Mouse (Mus musculus) lung, embryonic 14.5 days (tissue): Measurements from ENCODE around the gene Cyp4b1. TPM values are rescaled to one million over a fixed set of nuclear protein-coding genes. Genes with fewer than 3 reads are reported as not detected.

Experiments used
- ATAC-seq: fragments of 200-750 bp; cut with Nextera tagmentation; 2 replicates; pipeline ENCODE4 v1.8.0; 2017; ENCODE audit warnings: mild to moderate bottlenecking, moderate TSS enrichment, moderate library complexity; ENCODE audit not compliant: insufficient read depth
- DNase-seq: peaks from one replicate; pipeline ENCODE4 v3.0.0-alpha.2; 2015
- H3K27ac ChIP-seq: fragments of 300-500 bp; sonication (generic); 2 replicates; pipeline ENCODE4 v1.5.1; 2014; ENCODE audit warnings: low read depth, mild to moderate bottlenecking, moderate library complexity
- H3K27me3 ChIP-seq: fragments of 300-500 bp; sonication (generic); 2 replicates; pipeline ENCODE4 v1.6.1; 2014; ENCODE audit warnings: low read length, control low read depth; ENCODE audit not compliant: insufficient read depth
- H3K36me3 ChIP-seq: fragments of 300-500 bp; sonication (generic); 2 replicates; pipeline ENCODE4 v1.6.1; 2014; ENCODE audit warnings: control low read depth; ENCODE audit not compliant: insufficient read depth
- H3K4me1 ChIP-seq: fragments of 300-500 bp; sonication (generic); 2 replicates; pipeline ENCODE4 v1.6.1; 2014; ENCODE audit warnings: antibody characterized with exemption, control low read depth; ENCODE audit not compliant: insufficient read depth
- H3K4me2 ChIP-seq: fragments of 300-500 bp; sonication (generic); 2 replicates; pipeline ENCODE4 v1.6.1; 2014; ENCODE audit warnings: mild to moderate bottlenecking
- H3K4me3 ChIP-seq: fragments of 300-500 bp; sonication (generic); 2 replicates; pipeline ENCODE4 v1.5.1; 2014; ENCODE audit warnings: low read depth, low read length
- H3K9ac ChIP-seq: fragments of 300-500 bp; sonication (generic); 2 replicates; pipeline ENCODE4 v1.6.1; 2014
- H3K9me3 ChIP-seq: fragments of 300-500 bp; sonication (generic); 2 replicates; pipeline ENCODE4 v1.6.1; 2016; ENCODE audit warnings: low read depth, low read length, control low read depth
- CTCF ChIP-seq: IDR thresholded peaks from 2 replicates; pipeline ENCODE4 v1.5.1; 2016; ENCODE audit warnings: antibody characterized with exemption, low read depth
- WGBS: fragments of 180-500 bp; shearing (Covaris S2); extraction: QIAGEN DNeasy Blood & Tissue Kit; methylation state at CpG from one replicate; pipeline ENCODE4 v1.1.7; 2014; 5-methylcytosine and 5-hydroxymethylcytosine counted together
- polyA plus RNA-seq: library from polyadenylated mRNA; unstranded; fragments of >200 nt; fragmentation: Nextera tagmentation; extraction: Ambion mirVana; gene quantifications from 2 replicates; pipeline ENCODE4 v1.2.1, GENCODE M21; 2014

Cyp4b1 gene
- polyA plus RNA-seq, 1 experiment from 2014 or later = 7.6 TPM

DNA sequence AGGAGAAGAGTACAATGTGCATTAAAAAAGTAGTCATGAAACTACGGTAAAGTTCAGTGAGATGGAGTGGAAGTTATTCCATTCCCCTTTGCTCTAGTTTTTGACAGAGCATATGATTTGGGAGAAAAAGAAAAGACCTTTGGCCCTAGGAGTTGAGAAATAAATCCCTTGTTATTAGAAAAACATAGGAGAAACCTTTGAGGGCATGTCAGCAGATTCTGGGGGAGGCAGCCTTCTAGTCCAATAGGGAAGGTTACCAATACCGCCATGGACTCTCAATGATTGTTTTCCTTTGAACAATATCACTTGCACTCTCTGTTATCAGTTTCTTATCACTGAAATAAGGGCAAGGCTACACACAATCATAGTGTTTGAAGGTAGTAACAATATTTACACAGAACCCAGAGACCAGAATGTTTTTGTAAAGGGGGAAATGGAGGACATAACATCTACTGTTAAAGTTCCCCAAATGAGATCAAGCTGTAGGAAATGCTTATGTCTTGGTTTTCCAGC is 50.6 kb downstream of the Cyp4b1 start:
- Histone ChIP-seq H3K27me3 (no peaks in the 10 kb centered on the region), H3K4me2 (no peak overlapping the region), H3K4me1 (no peaks in the 10 kb centered on the region), H3K36me3 (no peaks in the 10 kb centered on the region), H3K9ac (no peak overlapping the region), H3K9me3 (no peaks in the 10 kb centered on the region), H3K27ac (no peak overlapping the region), H3K4me3 (no peak overlapping the region)
- 59% methylated on average over 2 of the region's 2 CpGs for WGBS
- no peak for DNase-seq
- TF ChIP-seq CTCF = no peak
- no peak for ATAC-seq

- ATAC-seq = no peak
- no peak overlapping the region for H3K4me2 ChIP-seq
Measured at GRCm38 (mm10) chr4:115596357-115596756, 51.2 kb downstream of the Cyp4b1 start.

DNA sequence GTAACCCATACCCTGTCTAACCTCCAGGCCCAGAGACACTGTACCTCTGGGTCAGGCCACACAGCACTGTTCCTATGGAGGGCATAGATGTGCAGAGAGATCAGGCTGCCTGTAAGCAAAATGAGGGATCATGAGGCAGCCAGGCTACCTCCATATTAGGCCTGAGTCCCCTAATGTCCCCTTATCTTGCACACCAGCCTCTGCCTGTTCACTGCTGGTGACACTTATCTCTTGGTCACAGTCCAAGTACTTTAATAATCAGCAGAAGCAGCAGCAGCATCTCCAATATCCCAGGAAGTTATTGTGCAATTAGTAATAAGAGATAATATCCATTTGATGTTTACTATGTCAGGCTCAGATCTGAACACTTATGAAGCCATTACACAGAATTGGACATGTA is 64.5 kb downstream of the Cyp4b1 start:
- H3K9ac ChIP-seq = no peak overlapping the region
- no peak overlapping the region for H3K4me2 ChIP-seq
- no peak overlapping the region for H3K27ac ChIP-seq
- H3K4me1 ChIP-seq = no peaks in the 10 kb centered on the region
- H3K4me3 ChIP-seq = no peak overlapping the region
- H3K27me3 ChIP-seq = no peaks in the 10 kb centered on the region
- DNase-seq = no peak
- ATAC-seq = no peak
- no peaks in the 10 kb centered on the region for H3K36me3 ChIP-seq
- H3K9me3 ChIP-seq = no peaks in the 10 kb centered on the region
- TF ChIP-seq CTCF = no peak

More at GRCm38 (mm10) chr4:115596357-115596756, 51.2 kb downstream of the Cyp4b1 start:
- WGBS = 85% methylated on average over 1 of the region's 1 CpGs
- Histone ChIP-seq H3K27ac (no peak overlapping the region), H3K9me3 (no peaks in the 10 kb centered on the region), H3K9ac (no peak overlapping the region), H3K4me1 (no peaks in the 10 kb centered on the region), H3K27me3 (no peaks in the 10 kb centered on the region), H3K36me3 (no peaks in the 10 kb centered on the region), H3K4me3 (no peak overlapping the region)
- no peak for DNase-seq
- no peak for TF ChIP-seq CTCF

- ATAC-seq (peak; percentile 74; the same call in 1 of the 2 replicates), DNase-seq (peak; percentile 38)
Measured at GRCm38 (mm10) chr4:115575776-115576175, 71.7 kb downstream of the Cyp4b1 start.

GRCm38 (mm10) chr4:115575255-115575654 is 72.3 kb downstream of the Cyp4b1 start:
- Histone ChIP-seq H3K4me2 (no peak overlapping the region), H3K36me3 (no peaks in the 10 kb centered on the region), H3K4me3 (no peak overlapping the region), H3K9me3 (no peaks in the 10 kb centered on the region), H3K27me3 (no peaks in the 10 kb centered on the region), H3K27ac (no peak overlapping the region), H3K9ac (no peak overlapping the region), H3K4me1 (no peaks in the 10 kb centered on the region)
- DNase-seq (no peak), ATAC-seq (no peak)
- WGBS = 73% methylated on average over 3 of the region's 3 CpGs
- no peak for TF ChIP-seq CTCF

More at GRCm38 (mm10) chr4:115575776-115576175, 71.7 kb downstream of the Cyp4b1 start:
- H3K4me1 ChIP-seq = no peaks in the 10 kb centered on the region
- H3K9me3 ChIP-seq = no peaks in the 10 kb centered on the region
- no peak overlapping the region for H3K9ac ChIP-seq
- H3K4me2 ChIP-seq = no peak overlapping the region
- no peak overlapping the region for H3K27ac ChIP-seq
- H3K27me3 ChIP-seq = no peaks in the 10 kb centered on the region
- WGBS = 50% methylated on average over 2 of the region's 2 CpGs
- no peak overlapping the region for H3K4me3 ChIP-seq
- H3K36me3 ChIP-seq = no peaks in the 10 kb centered on the region
- TF ChIP-seq CTCF = no peak

Other genes starting within 250 kb of the Cyp4b1 start
- gene Cyp4a12b, start 236.1 kb downstream of the Cyp4b1 start, polyA plus RNA-seq = not detected in 2 replicates
- not detected in 2 replicates for gene Cyp4a30b, start 195.1 kb downstream of the Cyp4b1 start, polyA plus RNA-seq
- gene Cyp4a14, start 151.6 kb downstream of the Cyp4b1 start, polyA plus RNA-seq = not detected in 2 replicates
- gene Cyp4a10, start 129.5 kb downstream of the Cyp4b1 start, polyA plus RNA-seq = not detected in 2 replicates
- not detected in 2 replicates for gene Cyp4a31, start 84.1 kb downstream of the Cyp4b1 start, polyA plus RNA-seq
- not detected in 2 replicates for gene Cyp4a32, start 46.8 kb downstream of the Cyp4b1 start, polyA plus RNA-seq
- 48.8 and 53.7 TPM in 2 replicates for gene Efcab14, start 90.0 kb upstream of the Cyp4b1 start, polyA plus RNA-seq
- gene Tex38, start 133.3 kb upstream of the Cyp4b1 start, polyA plus RNA-seq = not detected in 2 replicates
- gene Atpaf1, start 137.1 kb upstream of the Cyp4b1 start, polyA plus RNA-seq = 55.6 and 61.4 TPM in 2 replicates
- 9.6 and 11.5 TPM in 2 replicates for gene Mob3c, start 180.4 kb upstream of the Cyp4b1 start, polyA plus RNA-seq
- gene Mknk1, start 191.5 kb upstream of the Cyp4b1 start, polyA plus RNA-seq = 19.4 and 19.8 TPM in 2 replicates
- gene Kncn, start 236.7 kb upstream of the Cyp4b1 start, polyA plus RNA-seq = not detected in 2 replicates
- gene 6430628N08Rik, start 242.9 kb upstream of the Cyp4b1 start, polyA plus RNA-seq = not detected in 2 replicates